Mouse (Mus musculus): Measurements from ENCODE around the gene Nek6.

GRCm38 (mm10) chr2:38556721-38557120 is 45.3 kb downstream of the Nek6 start:
- TF ChIP-seq GATA1 (IDR thresholded peaks at IDR 0.05; ENCODE audit: borderline replicate concordance, low read length) (no peak), FLI1 (IDR thresholded peaks at IDR 0.05; ENCODE audit: low read length) (no peak)

Measured in megakaryocyte, embryonic 14.5 days (primary cell).